Mouse (Mus musculus): ENCODE results near the gene Ypel4. TPM values are rescaled to one million over a fixed set of nuclear protein-coding genes. Genes with fewer than 3 reads are reported as not detected.

Ypel4 gene
- 7.7 and 8.3 TPM in 2 replicates for polyA plus RNA-seq (2012; rRNA removed)

DNA sequence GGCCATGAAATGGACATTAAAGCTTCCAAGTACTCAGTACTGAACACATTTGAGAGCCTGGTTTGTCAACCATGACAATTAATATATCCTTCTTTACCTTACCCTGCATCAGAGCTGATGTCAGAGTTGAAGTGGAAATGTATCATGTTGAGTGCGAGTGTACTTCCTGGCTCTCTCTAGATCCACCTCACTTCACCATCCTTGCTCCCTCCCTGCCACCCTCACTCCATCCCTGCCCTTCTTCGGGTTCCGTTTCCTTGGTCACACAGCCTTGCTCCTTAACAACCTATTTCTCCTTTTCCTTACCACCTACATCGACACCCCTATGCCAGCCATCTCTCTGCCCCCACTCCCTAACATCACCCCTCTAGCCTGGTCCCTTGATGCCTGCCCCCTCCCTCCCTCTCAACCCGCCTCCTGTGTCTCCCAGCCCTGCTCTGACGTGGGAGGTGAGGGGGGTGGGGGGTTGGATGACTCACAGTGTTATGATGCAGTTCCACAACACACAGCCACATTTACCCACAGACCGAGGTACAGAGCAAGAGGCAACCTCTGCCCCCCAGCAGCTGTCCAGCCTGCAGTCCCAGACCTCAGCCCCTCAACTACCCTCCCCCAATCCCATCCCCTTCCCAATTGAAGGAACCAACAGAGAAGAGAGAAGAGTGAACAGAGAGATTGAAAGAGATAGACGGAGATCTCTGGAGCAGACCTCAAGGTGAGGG lies at the start of gene Ypel4:
TSS of gene Ypel4 (plus strand) at position 480 of the 722 bp plus-strand sequence.

DNA sequence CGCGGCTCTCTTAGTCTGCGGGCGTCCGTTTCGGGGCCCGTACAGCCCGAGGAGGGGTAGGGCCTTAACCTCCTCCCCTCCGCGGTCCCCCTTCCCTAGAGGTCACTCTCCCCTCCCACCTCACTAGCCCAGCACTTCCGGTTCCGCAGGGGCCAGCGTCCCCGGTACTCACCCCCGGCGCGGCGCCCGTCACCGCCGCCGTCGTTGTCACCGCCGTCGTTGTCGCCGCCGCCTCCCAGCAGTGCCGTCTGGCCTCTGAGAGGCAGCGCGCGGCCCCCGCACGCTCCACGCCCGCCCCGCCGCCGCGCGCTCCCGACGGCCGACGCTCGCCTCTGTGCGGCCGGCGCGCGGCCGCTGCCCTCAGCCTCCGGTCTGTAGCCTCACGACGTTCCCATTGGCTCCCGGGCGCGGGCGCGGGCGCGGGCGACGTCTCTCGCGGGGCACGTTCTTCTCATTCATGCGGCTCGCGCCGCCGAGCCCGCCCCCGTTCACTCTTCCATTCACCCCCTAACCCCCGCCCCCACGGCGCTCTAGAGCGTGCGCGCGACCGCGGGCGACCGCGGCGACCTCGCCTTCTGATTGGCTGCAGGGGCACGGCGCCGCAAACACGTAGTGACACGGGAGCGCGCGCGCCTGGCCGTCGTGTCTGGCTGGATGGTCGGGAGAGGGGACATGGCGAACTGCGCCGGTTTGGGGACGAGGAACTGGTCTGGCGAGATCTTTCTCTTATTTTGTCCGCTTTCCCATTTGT lies 18.9 kb upstream of the Ypel4 start, which contains the start of gene Zdhhc5:
TSS of gene Zdhhc5 (minus strand) at position 370 of the 751 bp plus-strand sequence.

DNA sequence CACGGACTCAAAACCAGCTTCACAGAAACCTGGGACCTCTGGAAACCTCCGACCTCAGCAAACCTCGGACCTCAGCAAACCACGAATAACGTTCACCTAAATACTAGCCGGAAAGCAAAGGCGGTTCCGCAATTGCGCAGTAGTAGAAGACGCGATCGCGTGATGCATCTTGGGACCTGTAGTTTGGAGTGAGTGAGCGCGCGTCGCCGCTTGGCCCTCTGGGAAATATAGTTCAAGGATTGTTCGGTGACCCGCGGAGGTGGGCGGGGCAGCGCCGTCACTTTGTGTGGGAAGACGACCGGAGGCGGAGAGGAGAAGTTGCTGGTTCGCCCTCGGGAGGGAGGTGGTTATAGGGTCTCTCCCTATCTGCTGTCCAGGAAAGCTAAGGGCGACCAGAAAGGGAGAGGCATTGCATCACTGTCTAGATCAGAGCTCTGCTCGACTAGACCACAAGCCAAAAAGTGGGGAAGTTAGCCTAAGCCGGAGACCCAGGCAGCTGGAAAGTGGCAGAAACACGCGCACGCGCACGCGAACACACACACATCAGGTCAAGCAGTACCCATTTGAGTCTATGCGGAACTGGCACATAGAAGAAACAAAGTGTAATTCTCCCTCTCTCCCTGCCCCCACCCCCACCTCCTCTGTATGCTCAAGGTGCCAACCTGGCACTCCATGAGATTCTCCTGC lies 6.5 kb upstream of the Ypel4 start, which contains the start of gene Clp1:
TSS of gene Clp1 (minus strand) at position 179 of the 687 bp plus-strand sequence.

DNA sequence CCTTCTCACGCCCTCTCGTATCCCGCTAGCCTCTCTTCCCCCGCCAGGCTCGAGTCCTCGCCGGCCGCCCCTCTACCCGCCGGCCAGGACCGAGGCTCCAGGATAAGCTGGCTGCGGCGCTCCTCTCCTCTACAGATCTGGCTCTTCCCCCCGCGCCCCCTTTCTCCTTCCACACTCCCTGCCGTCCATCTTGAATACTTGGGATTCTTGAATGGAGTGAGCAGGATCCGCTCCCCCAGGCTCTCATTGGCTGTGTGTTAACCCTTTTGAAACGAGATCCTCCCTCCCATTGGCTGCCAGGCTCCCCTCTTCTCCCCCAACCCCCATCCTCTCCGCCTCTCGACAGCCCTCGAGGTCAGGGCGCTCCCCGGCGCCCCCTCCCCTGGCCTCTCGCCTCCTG lies 9.7 kb downstream of the Ypel4 start, which contains the start of gene Gm19426:
TSS of gene Gm19426 (minus strand) at position 95 of the 400 bp plus-strand sequence.

DNA sequence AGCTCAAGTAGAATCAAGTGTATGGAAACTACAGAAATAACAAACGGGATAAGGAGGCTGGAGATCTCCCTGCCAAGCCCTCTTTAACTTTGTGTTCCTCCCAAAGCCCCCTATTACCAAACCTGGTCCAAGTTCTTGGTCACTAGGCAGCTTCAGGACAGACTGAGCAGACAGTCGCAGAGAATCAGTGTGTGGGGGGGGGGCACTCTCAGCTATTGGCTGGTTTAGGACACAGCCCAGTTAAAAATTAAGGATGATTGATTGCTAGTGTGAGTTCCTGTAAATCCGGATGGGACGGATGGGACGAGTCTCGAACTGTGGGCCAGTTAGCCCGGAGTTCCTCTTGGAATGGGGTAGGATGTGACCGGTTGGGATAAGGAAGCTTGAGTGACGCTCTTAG lies 41.4 kb downstream of the Ypel4 start, which contains the start of gene Serping1:
TSS of gene Serping1 (minus strand) at position 204 of the 400 bp plus-strand sequence.

Other genes with a start within 250 kb of the Ypel4 start
- gene Ctnnd1, start 83.3 kb upstream of the Ypel4 start, polyA plus RNA-seq (2012; rRNA removed), result 62.4 and 62.9 TPM in 2 replicates
- gene Btbd18, start 75.0 kb upstream of the Ypel4 start, polyA plus RNA-seq (2012; rRNA removed), result not detected in 2 replicates
- gene Selenoh, start 63.3 kb upstream of the Ypel4 start, polyA plus RNA-seq (2012; rRNA removed), result 128 and 180 TPM in 2 replicates
- not detected in 2 replicates for gene Gm28635, start 56.0 kb upstream of the Ypel4 start, polyA plus RNA-seq (2012; rRNA removed)
- gene Med19, start 55.7 kb upstream of the Ypel4 start, polyA plus RNA-seq (2012; rRNA removed), result 8.0 and 8.9 TPM in 2 replicates
- gene Tmx2, start 54.9 kb upstream of the Ypel4 start, polyA plus RNA-seq (2012; rRNA removed), result 41.7 and 58.0 TPM in 2 replicates
- gene Zdhhc5, start 18.9 kb upstream of the Ypel4 start, polyA plus RNA-seq (2012; rRNA removed), result 44.3 and 50.4 TPM in 2 replicates
- 8.1 and 9.7 TPM in 2 replicates for gene Clp1, start 6.7 kb upstream of the Ypel4 start, polyA plus RNA-seq (2012; rRNA removed)
- 0.98 and 1.3 TPM in 2 replicates for gene Gm19426, start 9.6 kb downstream of the Ypel4 start, polyA plus RNA-seq (2012; rRNA removed)
- gene Serping1, start 41.4 kb downstream of the Ypel4 start, polyA plus RNA-seq (2012; rRNA removed), result 298 and 361 TPM in 2 replicates
- gene Ube2l6, start 64.8 kb downstream of the Ypel4 start, polyA plus RNA-seq (2012; rRNA removed), result 18.7 and 23.7 TPM in 2 replicates
- gene Smtnl1, start 88.6 kb downstream of the Ypel4 start, polyA plus RNA-seq (2012; rRNA removed), result not detected in 2 replicates
- gene Timm10, start 92.9 kb downstream of the Ypel4 start, polyA plus RNA-seq (2012; rRNA removed), result 42.6 and 54.8 TPM in 2 replicates
- gene Slc43a1, start 104.8 kb downstream of the Ypel4 start, polyA plus RNA-seq (2012; rRNA removed), result 14.3 and 15.2 TPM in 2 replicates
- 12.0 and 16.9 TPM in 2 replicates for gene Rtn4rl2, start 152.7 kb downstream of the Ypel4 start, polyA plus RNA-seq (2012; rRNA removed)
- gene Slc43a3, start 202.5 kb downstream of the Ypel4 start, polyA plus RNA-seq (2012; rRNA removed), result 55.2 and 61.6 TPM in 2 replicates
- 0.18 TPM in 1 of 2 replicates, not detected in the other for gene Prg2, start 246.4 kb downstream of the Ypel4 start, polyA plus RNA-seq (2012; rRNA removed)

Data from ovary, adult 2 months (tissue).